Mouse (Mus musculus) frontal cortex, postnatal 14 days (tissue): ENCODE results near the gene Ptprt.

Experiments
- DNase-seq, 2 experiments: peaks; one replicate each; pipeline ENCODE4 v3.0.0; 2022; ENCODE audit warnings: low spot score in 2 of 2

Ptprt gene

GRCm38 (mm10) chr2:161961179-161962163 lies 699.5 kb downstream of the Ptprt start:
- DNase-seq, result no peak

DNA sequence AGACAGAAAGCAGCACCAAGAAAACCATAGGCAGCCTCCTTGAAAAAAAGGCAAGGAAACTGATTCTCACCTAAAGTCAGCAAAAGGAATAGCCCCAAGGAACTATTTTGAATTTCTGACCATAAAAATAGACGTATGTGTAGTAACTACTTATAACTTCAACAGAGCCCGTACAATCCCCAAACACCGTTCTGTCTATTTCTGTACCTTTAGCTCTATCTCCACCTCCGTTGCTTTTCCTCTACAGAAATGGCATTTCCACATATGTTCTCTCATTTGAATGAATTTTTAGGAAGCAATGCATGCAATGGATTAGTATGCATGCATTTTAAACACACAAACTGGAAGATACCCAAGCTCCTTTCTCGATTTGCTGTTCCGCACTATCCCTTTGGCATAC lies 715.5 kb downstream of the Ptprt start:
- no peak for DNase-seq

GRCm38 (mm10) chr2:161944689-161945088 lies 716.3 kb downstream of the Ptprt start:
- DNase-seq, result no peak

GRCm38 (mm10) chr2:161941991-161942390 lies 719.0 kb downstream of the Ptprt start:
- no peak for DNase-seq

DNA sequence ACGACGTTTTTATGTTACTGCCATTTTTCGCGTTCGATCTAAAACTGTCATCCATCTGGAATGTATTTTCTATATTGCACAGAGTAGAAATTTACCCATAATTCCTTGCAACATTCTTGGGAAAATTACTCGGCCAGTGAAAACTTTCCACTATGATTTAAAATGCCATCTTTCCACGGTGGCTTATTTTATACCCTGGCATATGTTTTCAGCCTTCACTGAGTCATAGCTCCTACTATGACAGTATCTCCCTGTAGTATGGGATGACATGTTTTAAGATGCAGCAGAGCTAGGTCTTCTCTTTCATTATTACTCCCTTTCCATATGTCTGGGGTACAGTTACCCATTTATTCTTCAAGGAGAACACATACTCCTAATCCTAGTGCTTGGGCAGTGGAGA lies 753.7 kb downstream of the Ptprt start:
- DNase-seq, result no peak

DNA sequence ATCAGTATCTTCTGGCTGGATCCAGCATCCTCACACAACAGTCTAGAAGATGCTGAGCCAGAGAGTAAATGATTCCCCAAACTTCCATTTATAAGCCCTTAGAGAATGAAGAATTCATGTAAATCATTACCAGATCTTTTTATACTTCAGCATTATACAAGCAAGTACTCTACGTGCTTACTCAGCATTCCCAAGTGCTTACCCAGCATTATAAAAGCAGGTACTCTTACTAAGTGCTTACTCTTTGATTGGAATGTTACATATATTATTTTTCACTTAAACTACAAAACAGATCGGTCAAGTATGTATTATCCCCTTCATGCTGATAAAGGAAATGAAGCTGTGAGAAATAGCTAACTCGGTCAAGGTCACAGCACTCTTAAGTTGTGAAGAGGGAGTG lies 758.8 kb downstream of the Ptprt start:
- no peak for DNase-seq

DNA sequence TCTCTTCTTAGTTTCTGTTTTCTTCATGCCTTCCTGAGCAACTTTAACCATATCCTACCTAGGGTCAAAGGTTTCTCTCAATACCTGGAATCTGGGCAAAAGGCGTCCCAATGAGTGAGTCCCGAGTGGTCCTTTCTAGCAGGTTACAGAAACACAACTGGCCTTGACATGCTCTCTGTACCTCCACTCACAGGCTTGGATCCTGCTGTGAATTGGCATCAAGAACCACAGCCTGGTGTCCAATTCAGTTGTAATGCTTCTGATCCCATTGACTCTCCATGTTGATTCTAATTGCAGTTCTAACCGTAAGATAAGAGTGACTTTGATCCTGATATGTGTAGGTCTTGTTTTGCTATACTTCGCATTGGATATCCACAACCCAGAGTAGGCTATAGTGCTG lies 776.5 kb downstream of the Ptprt start:
- no peak for DNase-seq

GRCm38 (mm10) chr2:161882580-161882979 lies 778.4 kb downstream of the Ptprt start:
- no peak for DNase-seq

DNA sequence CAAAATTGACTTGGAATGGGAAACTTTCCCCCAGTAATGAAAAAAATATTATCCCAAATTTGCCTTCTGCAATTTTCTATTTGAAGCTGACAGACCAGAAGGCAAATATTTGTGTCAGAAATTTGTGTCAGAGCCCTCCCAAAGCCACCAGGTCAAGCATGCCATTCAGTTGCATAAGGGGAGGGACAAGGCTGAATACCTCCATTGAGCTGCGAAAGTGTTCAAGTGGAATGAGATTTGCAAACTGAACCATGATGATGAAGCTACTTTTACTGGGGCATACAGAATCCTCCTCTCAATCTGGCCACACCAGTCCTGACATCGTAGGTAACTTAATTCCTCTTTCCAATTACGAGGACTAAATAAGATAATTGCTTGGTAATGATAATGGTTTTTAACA lies 780.0 kb downstream of the Ptprt start:
- DNase-seq, result no peak

GRCm38 (mm10) chr2:161865231-161865630 lies 795.7 kb downstream of the Ptprt start:
- DNase-seq, result no peak

- no peak for DNase-seq
These were observed 802.1 kb downstream of the Ptprt start for GRCm38 (mm10) chr2:161858813-161859212.

- no peak for DNase-seq
These were observed 802.6 kb downstream of the Ptprt start for GRCm38 (mm10) chr2:161858361-161858760.

DNA sequence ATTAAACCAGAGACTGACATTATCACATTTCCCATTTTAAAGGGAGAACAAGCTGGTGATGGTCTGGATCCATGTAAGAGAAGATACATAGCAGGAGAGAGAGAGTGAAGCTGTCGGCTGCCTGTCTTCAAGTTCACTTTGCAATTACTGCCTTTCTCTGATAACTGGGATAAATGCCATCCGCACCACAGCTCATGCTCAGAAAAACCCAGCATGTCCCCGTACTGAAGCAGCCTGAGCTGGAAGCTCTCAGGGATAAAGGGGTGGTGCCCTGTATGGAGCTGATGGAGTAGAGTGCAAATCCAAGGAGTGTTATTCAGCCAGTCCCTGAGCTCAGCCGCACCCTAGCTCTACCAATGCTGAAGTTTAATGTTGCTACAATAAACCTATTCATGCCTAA lies 825.9 kb downstream of the Ptprt start:
- no peak for DNase-seq

GRCm38 (mm10) chr2:161833846-161834245 lies 827.1 kb downstream of the Ptprt start:
- no peak for DNase-seq

- no peak for DNase-seq
These were observed 847.6 kb downstream of the Ptprt start for GRCm38 (mm10) chr2:161813326-161813725.

GRCm38 (mm10) chr2:161808086-161808801 lies 852.7 kb downstream of the Ptprt start:
- DNase-seq, result peak; percentile 36 to 43

GRCm38 (mm10) chr2:161806287-161807007 lies 854.5 kb downstream of the Ptprt start:
- no peak for DNase-seq

- peak; percentile 59 to 72 for DNase-seq
These were observed 861.0 kb downstream of the Ptprt start for GRCm38 (mm10) chr2:161799946-161800345.

DNA sequence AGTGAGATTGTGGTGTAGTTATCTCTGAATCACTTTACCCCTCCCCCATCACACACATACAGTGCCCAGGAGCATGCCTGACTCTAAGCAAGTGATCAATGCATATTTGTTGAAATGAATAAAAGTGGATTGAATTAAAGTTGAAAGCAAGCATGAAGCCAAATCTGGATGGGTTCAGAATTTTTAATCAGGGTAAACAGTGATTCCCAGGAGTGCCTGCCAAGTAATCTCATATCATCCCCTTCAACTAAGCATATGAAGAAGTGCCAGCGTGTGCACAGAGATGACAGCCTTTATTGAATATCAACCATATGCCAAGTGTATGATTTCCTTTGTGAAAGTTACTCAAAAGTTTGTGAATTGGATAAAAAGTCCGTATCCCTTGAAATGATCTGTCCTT lies 893.4 kb downstream of the Ptprt start:
- DNase-seq, result no peak

DNA sequence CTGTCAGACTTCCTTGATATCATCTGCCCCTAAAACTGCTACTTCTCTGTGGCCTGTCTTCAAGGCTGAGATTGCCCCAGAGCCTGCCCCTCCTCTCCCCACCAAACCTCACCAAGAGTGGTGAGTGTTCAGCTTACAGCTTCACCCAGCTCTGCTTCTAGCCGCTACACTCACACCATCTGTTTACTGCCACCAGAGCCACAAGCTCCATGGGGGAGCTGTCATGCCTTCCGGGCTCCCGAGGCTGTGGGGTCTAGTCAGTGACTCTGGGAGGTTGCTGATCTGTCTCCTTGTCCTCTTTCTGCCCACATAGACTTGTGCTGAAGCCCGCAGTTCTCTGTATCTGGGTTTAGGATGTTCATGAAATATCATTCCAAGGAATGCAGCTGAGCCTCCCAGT lies 947.9 kb downstream of the Ptprt start:
- no peak for DNase-seq

- no peak for DNase-seq
These were observed 951.6 kb downstream of the Ptprt start for GRCm38 (mm10) chr2:161709316-161709715.

GRCm38 (mm10) chr2:161706386-161706915 lies 954.5 kb downstream of the Ptprt start:
- no peak for DNase-seq
